Mouse (Mus musculus) right cerebral cortex, postnatal 10 days (tissue): Measurements from ENCODE around the gene Vti1b.

Experiments
- DNase-seq, 2 experiments: peaks; one replicate each; pipeline ENCODE4 v3.0.0; 2021; ENCODE audit warnings: low spot score in 2 of 2

Vti1b gene

GRCm38 (mm10) chr12:79138999-79139398 lies 33.5 kb downstream of the Vti1b start:
- no peak for DNase-seq

GRCm38 (mm10) chr12:79136949-79137348 lies 35.5 kb downstream of the Vti1b start:
- no peak for DNase-seq

GRCm38 (mm10) chr12:79135105-79135504 lies 37.4 kb downstream of the Vti1b start:
- DNase-seq, result peak; percentile 23 to 33

GRCm38 (mm10) chr12:79134676-79135075 lies 37.8 kb downstream of the Vti1b start:
- DNase-seq, result peak in 1 of 2 experiments; percentile 24

GRCm38 (mm10) chr12:79131706-79132460 lies 40.6 kb downstream of the Vti1b start:
- no peak for DNase-seq

- DNase-seq, result no peak
These were observed 41.2 kb downstream of the Vti1b start for GRCm38 (mm10) chr12:79131178-79131675.

GRCm38 (mm10) chr12:79130299-79131177 lies 41.9 kb downstream of the Vti1b start, which contains the start of gene Arg2:
Arg2 (plus strand) TSS chr12:79130777.
- peak; percentile 84 to 86 for DNase-seq

- no peak for DNase-seq
These were observed 49.6 kb downstream of the Vti1b start for GRCm38 (mm10) chr12:79122820-79123219.

- no peak for DNase-seq
These were observed 53.5 kb downstream of the Vti1b start for GRCm38 (mm10) chr12:79118991-79119390.
